Mouse (Mus musculus) heart, embryonic 13.5 days (tissue): ENCODE measurements around the gene Scyl1. TPM values are rescaled to one million over a fixed set of nuclear protein-coding genes. Genes with fewer than 3 reads are reported as not detected.

Source experiments
- ATAC-seq: fragments of 200-750 bp; cut with Nextera tagmentation; 2 replicates; pipeline ENCODE4 v1.8.0; 2017; ENCODE audit warnings: moderate TSS enrichment; ENCODE audit not compliant: insufficient number of reproducible peaks, low FRiP score, low TSS enrichment; ENCODE audit errors: extremely low read depth
- H3K27ac ChIP-seq: fragments of 300-500 bp; sonication (generic); replicated peaks from 2 replicates; pipeline ENCODE4 v1.5.1; 2015; ENCODE audit warnings: moderate library complexity, mild to moderate bottlenecking, inconsistent platforms
- H3K27me3 ChIP-seq: fragments of 300-500 bp; sonication (generic); replicated peaks from 2 replicates; pipeline ENCODE4 v1.6.1; 2015; ENCODE audit warnings: mild to moderate bottlenecking, inconsistent platforms
- H3K36me3 ChIP-seq: fragments of 300-500 bp; sonication (generic); 2 replicates; pipeline ENCODE4 v1.6.1; 2015; ENCODE audit warnings: mild to moderate bottlenecking, inconsistent platforms
- H3K4me1 ChIP-seq: fragments of 300-500 bp; sonication (generic); 2 replicates; pipeline ENCODE4 v1.6.1; 2015; ENCODE audit warnings: inconsistent platforms
- H3K4me2 ChIP-seq: fragments of 300-500 bp; sonication (generic); 2 replicates; pipeline ENCODE4 v1.6.1; 2015; ENCODE audit warnings: inconsistent platforms, mild to moderate bottlenecking, moderate library complexity
- H3K4me3 ChIP-seq: fragments of 300-500 bp; sonication (generic); 2 replicates; pipeline ENCODE4 v1.5.1; 2015; ENCODE audit warnings: moderate library complexity, mild to moderate bottlenecking, inconsistent platforms
- H3K9ac ChIP-seq: fragments of 300-500 bp; sonication (generic); 2 replicates; pipeline ENCODE4 v1.6.1; 2015; ENCODE audit warnings: inconsistent platforms, mild to moderate bottlenecking, moderate library complexity
- H3K9me3 ChIP-seq: fragments of 300-500 bp; sonication (generic); 2 replicates; pipeline ENCODE4 v1.6.1; 2016; ENCODE audit warnings: inconsistent platforms
- WGBS: fragments of 180-500 bp; shearing (Covaris S2); methylation state at CpG from one replicate; pipeline ENCODE4 v1.1.7; 2015; ENCODE audit warnings: mixed read lengths; 5-methylcytosine and 5-hydroxymethylcytosine counted together
- polyA plus RNA-seq: library from polyadenylated mRNA; unstranded; fragments of >200 nt; fragmentation: Nextera tagmentation; extraction: Ambion mirVana; gene quantifications from 2 replicates; pipeline ENCODE4 v1.2.1, GENCODE M21; 2015

Gene Scyl1
- polyA plus RNA-seq, 1 experiment from 2014 or later = 55.8 TPM

DNA sequence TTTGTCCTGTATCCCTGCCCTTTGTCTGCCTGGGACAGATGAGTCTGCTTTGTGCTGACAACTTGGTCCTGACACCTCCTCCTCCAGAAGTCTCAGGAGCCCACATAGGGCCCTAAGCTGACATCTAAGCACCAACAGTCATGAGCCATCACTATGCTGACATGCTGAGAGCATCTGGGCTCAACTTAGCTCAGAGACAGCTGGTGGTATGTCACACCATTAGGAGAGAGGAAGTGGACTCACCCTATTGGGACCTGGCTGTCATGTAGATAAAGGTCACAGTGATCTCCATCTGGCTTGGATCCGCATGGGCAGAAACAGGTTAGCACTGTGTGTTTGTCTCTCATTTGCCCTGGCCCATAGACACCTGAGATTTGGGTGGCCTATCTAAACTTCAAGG lies 10.9 kb upstream of the Scyl1 start:
- H3K9me3 ChIP-seq = no peaks in the 10 kb centered on the region
- no peak overlapping the region for H3K4me2 ChIP-seq
- H3K27ac ChIP-seq = no peak overlapping the region
- H3K36me3 ChIP-seq = no peaks in the 10 kb centered on the region
- H3K4me3 ChIP-seq = no peak overlapping the region
- ATAC-seq = no peak
- H3K27me3 ChIP-seq = 0 out of 2 replicates have a peak, but pooled peaks cover 3% of the 10 kb centered on the region
- H3K4me1 ChIP-seq = peaks cover 6% of the 10 kb centered on the region
- no peak overlapping the region for H3K9ac ChIP-seq
- 72% methylated on average over 1 of the region's 1 CpGs for WGBS

DNA sequence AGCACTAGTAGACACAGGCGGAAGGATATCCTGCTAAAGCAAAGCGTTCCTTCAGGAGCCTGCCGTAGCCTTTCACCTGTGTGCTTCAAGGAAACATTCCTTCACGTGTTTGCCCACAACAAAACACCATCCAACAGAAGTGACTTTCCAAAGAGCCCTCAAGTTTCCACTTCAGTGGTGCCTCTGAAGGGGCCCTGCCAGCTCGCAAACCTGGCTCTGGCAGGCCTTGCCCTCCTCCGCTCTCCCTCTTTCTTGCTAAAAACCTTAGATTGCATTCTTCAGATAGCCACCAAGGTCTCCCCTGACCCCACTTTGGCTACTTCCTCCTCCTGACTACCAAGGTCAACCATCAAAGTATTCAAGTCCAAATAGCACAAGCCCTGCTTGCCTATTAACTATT lies 10.3 kb upstream of the Scyl1 start:
- 0 out of 2 replicates have a peak, but pooled peaks cover 3% of the 10 kb centered on the region for H3K27me3 ChIP-seq
- no peaks in the 10 kb centered on the region for H3K9me3 ChIP-seq
- WGBS = 81% methylated on average over 6 of the region's 6 CpGs
- no peak overlapping the region for H3K27ac ChIP-seq
- no peak for ATAC-seq
- H3K36me3 ChIP-seq = no peaks in the 10 kb centered on the region
- H3K9ac ChIP-seq = no peak overlapping the region
- peaks cover under 1% of the 10 kb centered on the region for H3K4me1 ChIP-seq
- H3K4me2 ChIP-seq = no peak overlapping the region
- H3K4me3 ChIP-seq = no peak overlapping the region

GRCm38 (mm10) chr19:5780203-5780602 lies 9.0 kb upstream of the Scyl1 start:
- no peak overlapping the region for H3K27ac ChIP-seq
- no peaks in the 10 kb centered on the region for H3K36me3 ChIP-seq
- H3K4me3 ChIP-seq = no peak overlapping the region
- 0 out of 2 replicates have a peak overlapping the region, but pooled peaks have one; percentile 8 for H3K9ac ChIP-seq
- H3K4me2 ChIP-seq = no peak overlapping the region
- H3K9me3 ChIP-seq = no peaks in the 10 kb centered on the region
- WGBS = 57% methylated on average over 7 of the region's 7 CpGs
- no peak for ATAC-seq
- 0 out of 2 replicates have a peak, but pooled peaks cover 3% of the 10 kb centered on the region for H3K27me3 ChIP-seq
- H3K4me1 ChIP-seq = no peaks in the 10 kb centered on the region

- Histone ChIP-seq H3K9ac (peak overlapping the region; percentile 14; the same call in 1 of the 2 replicates), H3K27me3 (0 out of 2 replicates have a peak, but pooled peaks cover 3% of the 10 kb centered on the region), H3K27ac (no peak overlapping the region), H3K9me3 (no peaks in the 10 kb centered on the region), H3K4me3 (no peak overlapping the region), H3K36me3 (no peaks in the 10 kb centered on the region), H3K4me1 (no peaks in the 10 kb centered on the region), H3K4me2 (no peak overlapping the region)
- WGBS = 50% methylated on average over 8 of the region's 8 CpGs
- no peak for ATAC-seq
Observed at GRCm38 (mm10) chr19:5778312-5778711, 7.1 kb upstream of the Scyl1 start.

DNA sequence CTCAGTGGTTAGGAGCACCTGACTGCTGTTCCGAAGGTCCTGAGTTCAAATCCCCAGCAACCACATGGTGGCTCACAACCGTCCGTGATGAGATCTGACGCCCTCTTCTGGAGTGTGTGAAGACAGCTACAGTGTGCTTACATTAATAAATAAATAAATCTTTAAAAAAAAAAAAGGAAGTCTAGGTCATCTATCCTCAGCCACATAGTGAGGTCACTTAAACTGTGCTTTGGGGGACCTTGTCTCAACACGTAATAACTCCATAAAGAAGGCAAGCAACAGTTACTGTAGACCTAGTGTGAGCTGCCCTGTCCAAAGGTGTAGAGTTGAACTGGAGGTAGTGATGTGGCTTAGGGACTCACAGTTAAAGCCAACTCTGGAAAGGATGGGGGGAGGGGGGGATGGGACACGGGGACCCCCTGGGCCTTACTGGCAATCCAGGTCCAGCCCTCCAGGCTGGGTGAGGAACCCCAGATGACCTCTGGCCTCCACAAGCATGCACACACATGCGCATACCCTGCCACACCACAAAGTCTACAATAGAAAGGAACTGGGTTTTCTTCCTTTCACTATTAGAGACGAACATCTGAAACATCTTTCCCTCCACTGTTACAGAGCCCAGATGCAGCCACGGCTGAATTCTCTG lies 6.3 kb upstream of the Scyl1 start:
- no peaks in the 10 kb centered on the region for H3K36me3 ChIP-seq
- 0 out of 2 replicates have a peak, but pooled peaks cover 3% of the 10 kb centered on the region for H3K27me3 ChIP-seq
- no peak overlapping the region for H3K4me2 ChIP-seq
- 0 out of 2 replicates have a peak overlapping the region, but pooled peaks have one; percentile 14 for H3K9ac ChIP-seq
- no peaks in the 10 kb centered on the region for H3K4me1 ChIP-seq
- H3K4me3 ChIP-seq = no peak overlapping the region
- H3K9me3 ChIP-seq = no peaks in the 10 kb centered on the region
- ATAC-seq = no peak
- WGBS = 68% methylated on average over 9 of the region's 9 CpGs
- H3K27ac ChIP-seq = no peak overlapping the region

- 40% methylated on average over 9 of the region's 9 CpGs for WGBS
- Histone ChIP-seq H3K27me3 (no peaks in the 10 kb centered on the region), H3K9me3 (no peaks in the 10 kb centered on the region)
Observed at GRCm38 (mm10) chr19:5770311-5770710, 908 bp downstream of the Scyl1 start.

GRCm38 (mm10) chr19:5767271-5767670 lies 3.9 kb downstream of the Scyl1 start:
- no peak overlapping the region for H3K4me2 ChIP-seq
- no peaks in the 10 kb centered on the region for H3K9me3 ChIP-seq
- WGBS = 86% methylated on average over 4 of the region's 4 CpGs
- no peaks in the 10 kb centered on the region for H3K27me3 ChIP-seq
- H3K4me3 ChIP-seq = no peak overlapping the region
- ATAC-seq = no peak
- no peak overlapping the region for H3K27ac ChIP-seq
- no peak overlapping the region for H3K9ac ChIP-seq
- H3K36me3 ChIP-seq = peaks cover 76% of the 10 kb centered on the region
- peaks cover 11% of the 10 kb centered on the region for H3K4me1 ChIP-seq

More at GRCm38 (mm10) chr19:5770311-5770710, 908 bp downstream of the Scyl1 start:
- Histone ChIP-seq H3K9ac (peak overlapping the region; percentile 98), H3K4me3 (peak overlapping the region; percentile 84), H3K36me3 (peaks cover 46% of the 10 kb centered on the region), H3K4me2 (peak overlapping the region; percentile 98), H3K27ac (peak overlapping the region; percentile 88), H3K4me1 (peaks cover 11% of the 10 kb centered on the region)
- ATAC-seq = no peak

DNA sequence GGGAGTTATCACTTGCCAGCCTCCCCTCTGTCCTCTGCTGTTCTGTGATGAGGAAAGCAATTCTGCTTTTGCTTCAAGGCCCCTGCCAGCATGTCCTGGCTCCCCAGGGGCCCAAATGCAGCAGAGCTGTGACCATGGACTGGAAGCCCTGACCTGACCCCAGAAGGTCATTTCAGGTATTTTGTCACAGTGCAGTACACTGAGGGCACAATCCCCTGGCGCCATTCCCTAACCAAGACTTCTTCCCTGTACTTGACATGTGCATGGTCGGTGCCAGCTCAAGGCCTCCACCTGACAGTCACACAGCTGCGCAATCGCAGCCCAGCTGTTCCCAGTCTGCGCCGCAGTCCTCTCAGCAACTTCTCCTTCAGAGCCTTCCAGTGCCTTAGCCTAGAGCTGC lies 8.1 kb downstream of the Scyl1 start:
- no peak overlapping the region for H3K9ac ChIP-seq
- no peak overlapping the region for H3K27ac ChIP-seq
- H3K4me1 ChIP-seq = no peaks in the 10 kb centered on the region
- H3K4me3 ChIP-seq = no peak overlapping the region
- H3K4me2 ChIP-seq = no peak overlapping the region
- no peak for ATAC-seq
- 89% methylated on average over 6 of the region's 6 CpGs for WGBS
- H3K9me3 ChIP-seq = no peaks in the 10 kb centered on the region
- H3K27me3 ChIP-seq = peaks cover 7% of the 10 kb centered on the region
- H3K36me3 ChIP-seq = peaks cover 99% of the 10 kb centered on the region

DNA sequence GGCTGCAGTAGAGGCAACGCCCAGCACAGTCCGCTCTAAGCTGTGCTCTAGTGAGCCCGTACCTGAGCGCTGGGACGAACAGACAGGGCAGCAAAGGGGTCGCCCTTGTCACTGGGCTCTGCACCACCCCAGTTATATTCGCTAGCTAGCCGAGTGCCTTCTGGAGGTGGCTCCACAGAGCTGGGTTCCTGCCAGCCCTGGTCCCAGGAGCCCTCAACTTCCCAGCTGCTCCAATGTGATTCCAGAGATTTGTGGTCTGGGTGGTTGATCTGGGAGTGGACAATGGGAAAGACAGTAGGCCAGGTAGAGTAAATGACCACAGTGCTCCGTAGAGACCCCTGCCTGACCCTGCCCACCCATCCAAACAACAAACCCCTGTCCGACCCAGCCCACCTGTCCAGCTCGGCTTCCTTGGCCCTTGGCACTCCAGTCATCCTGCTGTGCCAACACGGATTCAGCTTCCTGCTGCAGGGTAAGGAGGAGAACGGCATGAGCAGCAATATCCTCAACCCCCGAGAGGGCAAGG lies 12.3 kb downstream of the Scyl1 start:
- ATAC-seq = no peak
- Histone ChIP-seq H3K36me3 (peaks cover 79% of the 10 kb centered on the region), H3K4me1 (peaks cover 14% of the 10 kb centered on the region), H3K9ac (no peak overlapping the region), H3K27ac (no peak overlapping the region), H3K9me3 (no peaks in the 10 kb centered on the region), H3K4me2 (no peak overlapping the region), H3K4me3 (no peak overlapping the region), H3K27me3 (peaks cover 47% of the 10 kb centered on the region)
- WGBS = 88% methylated on average over 14 of the region's 14 CpGs

GRCm38 (mm10) chr19:5756991-5757636 lies 14.1 kb downstream of the Scyl1 start:
- H3K4me2 ChIP-seq = peak overlapping the region; percentile 70
- H3K36me3 ChIP-seq = peaks cover 74% of the 10 kb centered on the region
- H3K9ac ChIP-seq = peak overlapping the region; percentile 77
- peak overlapping the region; percentile 41 for H3K4me3 ChIP-seq
- H3K27me3 ChIP-seq = peaks cover 66% of the 10 kb centered on the region
- ATAC-seq = no peak
- H3K27ac ChIP-seq = no peak overlapping the region
- no peaks in the 10 kb centered on the region for H3K9me3 ChIP-seq
- 19% methylated on average over 36 of the region's 36 CpGs for WGBS
- H3K4me1 ChIP-seq = peaks cover 14% of the 10 kb centered on the region

DNA sequence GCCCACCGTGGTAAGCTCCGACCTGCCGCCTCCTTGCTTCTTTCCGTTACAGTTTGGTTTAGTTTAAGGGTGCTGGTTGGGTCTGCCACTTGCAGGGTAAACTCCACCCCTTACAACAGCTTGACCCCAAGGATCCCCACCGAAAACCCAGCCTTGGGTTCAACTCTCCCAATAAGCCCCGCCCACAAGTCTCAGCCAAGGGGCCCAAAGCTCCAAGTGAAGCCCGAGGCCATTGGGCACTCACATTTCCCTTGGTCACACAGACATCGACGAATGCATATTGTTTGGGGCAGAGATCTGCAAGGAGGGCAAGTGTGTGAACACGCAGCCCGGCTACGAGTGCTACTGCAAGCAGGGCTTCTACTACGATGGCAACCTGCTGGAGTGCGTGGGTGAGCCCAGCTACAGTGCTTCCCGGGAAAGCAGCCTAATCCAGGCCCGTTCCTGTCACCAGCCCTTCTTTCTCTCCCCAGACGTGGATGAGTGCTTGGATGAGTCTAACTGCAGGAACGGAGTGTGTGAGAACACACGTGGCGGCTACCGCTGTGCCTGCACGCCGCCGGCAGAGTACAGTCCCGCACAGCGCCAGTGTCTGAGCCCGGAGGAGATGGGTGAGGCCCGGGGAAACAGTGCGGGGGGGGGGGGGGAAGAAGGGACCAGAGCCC lies 14.8 kb downstream of the Scyl1 start:
- H3K9ac ChIP-seq = peak overlapping the region; percentile 77
- peak overlapping the region; percentile 41 for H3K4me3 ChIP-seq
- H3K4me2 ChIP-seq = peak overlapping the region; percentile 70
- 12% methylated on average over 29 of the region's 29 CpGs for WGBS
- H3K9me3 ChIP-seq = no peaks in the 10 kb centered on the region
- no peak overlapping the region for H3K27ac ChIP-seq
- H3K4me1 ChIP-seq = peaks cover 20% of the 10 kb centered on the region
- H3K36me3 ChIP-seq = peaks cover 74% of the 10 kb centered on the region
- H3K27me3 ChIP-seq = peaks cover 72% of the 10 kb centered on the region
- ATAC-seq = no peak
